Mouse (Mus musculus): Measurements from ENCODE around the gene Ccdc103. TPM values are rescaled to one million over a fixed set of nuclear protein-coding genes. Genes with fewer than 3 reads are reported as not detected.
A peak's percentile ranks its signal among the peaks of the same experiment; 100 is the strongest.

The Ccdc103 gene
- 1.00 and 1.5 TPM in 2 replicates for polyA plus RNA-seq (2014; fragmentation: Nextera tagmentation; extraction: Ambion mirVana)

GRCm38 (mm10) chr11:102880585-102881313 is at the start of gene Ccdc103, which contains the start of gene Eftud2:
Ccdc103 (plus strand) TSS chr11:102881204.
Eftud2 (minus strand) TSS chr11:102880985.
- H3K4me2 ChIP-seq (ENCODE audit: low read depth, low read length), result peak within 1 kb of the TSS; percentile 46
- peak within 1 kb of the TSS; percentile 70 for H3K27ac ChIP-seq (replicated peaks; ENCODE audit: low read depth, low read length)
- DNase-seq (ENCODE audit: low spot score) (peak; percentile 92), ATAC-seq (replicated peaks; ENCODE audit: insufficient number of reproducible peaks, low FRiP score, low TSS enrichment, low read depth) (peak; percentile 85)
- H3K36me3 ChIP-seq (replicated peaks; ENCODE audit: control insufficient read depth, insufficient read depth, low read depth, low read length), result peaks cover 4% of the 10 kb centered on the region
- H3K27me3 ChIP-seq (ENCODE audit: control insufficient read depth, insufficient read depth, low read length), result no peaks in the 10 kb centered on the region
- under 1% methylated on average over 62 of the region's 62 CpGs for WGBS
- no peaks in the 10 kb centered on the region for H3K4me1 ChIP-seq (ENCODE audit: control insufficient read depth, insufficient read depth, low read length)
- no peaks in the 10 kb centered on the region for H3K9me3 ChIP-seq (replicated peaks; ENCODE audit: control insufficient read depth, low read length)
- peak within 1 kb of the TSS; percentile 84 for H3K9ac ChIP-seq (replicated peaks; ENCODE audit: low read length)
- peak within 1 kb of the TSS; percentile 82 for H3K4me3 ChIP-seq (ENCODE audit: low read depth, low read length)

- no peaks in the 10 kb centered on the region for H3K4me1 ChIP-seq (ENCODE audit: control insufficient read depth, insufficient read depth, low read length)
- H3K36me3 ChIP-seq (replicated peaks; ENCODE audit: control insufficient read depth, insufficient read depth, low read depth, low read length), result peaks cover 5% of the 10 kb centered on the region; the same call in 1 of the 2 replicates
- H3K4me2 ChIP-seq (ENCODE audit: low read depth, low read length), result no peak overlapping the region
- no peaks in the 10 kb centered on the region for H3K27me3 ChIP-seq (ENCODE audit: control insufficient read depth, insufficient read depth, low read length)
- 69% methylated on average over 18 of the region's 18 CpGs for WGBS
- H3K27ac ChIP-seq (replicated peaks; ENCODE audit: low read depth, low read length), result no peak overlapping the region
- H3K9ac ChIP-seq (replicated peaks; ENCODE audit: low read length), result no peak overlapping the region
- no peak overlapping the region for H3K4me3 ChIP-seq (ENCODE audit: low read depth, low read length)
- ATAC-seq (replicated peaks; ENCODE audit: insufficient number of reproducible peaks, low FRiP score, low TSS enrichment, low read depth) (no peak), DNase-seq (ENCODE audit: low spot score) (no peak)
- no peaks in the 10 kb centered on the region for H3K9me3 ChIP-seq (replicated peaks; ENCODE audit: control insufficient read depth, low read length)
Observed at GRCm38 (mm10) chr11:102832700-102833297, 48.2 kb upstream of the Ccdc103 start.

GRCm38 (mm10) chr11:102834219-102834618 is 46.8 kb upstream of the Ccdc103 start:
- Histone ChIP-seq H3K4me2 (ENCODE audit: low read depth, low read length) (no peak overlapping the region), H3K27ac (replicated peaks; ENCODE audit: low read depth, low read length) (no peak overlapping the region), H3K4me1 (ENCODE audit: control insufficient read depth, insufficient read depth, low read length) (no peaks in the 10 kb centered on the region), H3K36me3 (replicated peaks; ENCODE audit: control insufficient read depth, insufficient read depth, low read depth, low read length) (peaks cover 9% of the 10 kb centered on the region), H3K4me3 (ENCODE audit: low read depth, low read length) (no peak overlapping the region), H3K27me3 (ENCODE audit: control insufficient read depth, insufficient read depth, low read length) (no peaks in the 10 kb centered on the region), H3K9me3 (replicated peaks; ENCODE audit: control insufficient read depth, low read length) (no peaks in the 10 kb centered on the region), H3K9ac (replicated peaks; ENCODE audit: low read length) (no peak overlapping the region)
- DNase-seq (ENCODE audit: low spot score) (no peak), ATAC-seq (replicated peaks; ENCODE audit: insufficient number of reproducible peaks, low FRiP score, low TSS enrichment, low read depth) (no peak)
- WGBS, result 76% methylated on average over 10 of the region's 10 CpGs

GRCm38 (mm10) chr11:102835549-102835948 is 45.5 kb upstream of the Ccdc103 start, which contains the start of gene Higd1b:
Higd1b (plus strand) TSS chr11:102835849.
- H3K27me3 ChIP-seq (ENCODE audit: control insufficient read depth, insufficient read depth, low read length), result no peaks in the 10 kb centered on the region
- no peaks in the 10 kb centered on the region for H3K4me1 ChIP-seq (ENCODE audit: control insufficient read depth, insufficient read depth, low read length)
- ATAC-seq (replicated peaks; ENCODE audit: insufficient number of reproducible peaks, low FRiP score, low TSS enrichment, low read depth), result no peak
- 86% methylated on average over 4 of the region's 4 CpGs for WGBS
- H3K36me3 ChIP-seq (replicated peaks; ENCODE audit: control insufficient read depth, insufficient read depth, low read depth, low read length), result peaks cover 9% of the 10 kb centered on the region
- no peak within 1 kb of the TSS for H3K27ac ChIP-seq (replicated peaks; ENCODE audit: low read depth, low read length)
- no peak within 1 kb of the TSS for H3K4me2 ChIP-seq (ENCODE audit: low read depth, low read length)
- H3K9ac ChIP-seq (replicated peaks; ENCODE audit: low read length), result no peak within 1 kb of the TSS
- H3K9me3 ChIP-seq (replicated peaks; ENCODE audit: control insufficient read depth, low read length), result no peaks in the 10 kb centered on the region
- H3K4me3 ChIP-seq (ENCODE audit: low read depth, low read length), result no peak within 1 kb of the TSS
- no peak for DNase-seq (ENCODE audit: low spot score)

GRCm38 (mm10) chr11:102836146-102836545 is 44.9 kb upstream of the Ccdc103 start:
- Histone ChIP-seq H3K4me1 (ENCODE audit: control insufficient read depth, insufficient read depth, low read length) (no peaks in the 10 kb centered on the region), H3K4me2 (ENCODE audit: low read depth, low read length) (no peak overlapping the region), H3K9ac (replicated peaks; ENCODE audit: low read length) (no peak overlapping the region), H3K27me3 (ENCODE audit: control insufficient read depth, insufficient read depth, low read length) (no peaks in the 10 kb centered on the region), H3K27ac (replicated peaks; ENCODE audit: low read depth, low read length) (no peak overlapping the region), H3K9me3 (replicated peaks; ENCODE audit: control insufficient read depth, low read length) (no peaks in the 10 kb centered on the region), H3K36me3 (replicated peaks; ENCODE audit: control insufficient read depth, insufficient read depth, low read depth, low read length) (peaks cover 9% of the 10 kb centered on the region), H3K4me3 (ENCODE audit: low read depth, low read length) (no peak overlapping the region)
- ATAC-seq (replicated peaks; ENCODE audit: insufficient number of reproducible peaks, low FRiP score, low TSS enrichment, low read depth) (no peak), DNase-seq (ENCODE audit: low spot score) (no peak)
- WGBS, result 89% methylated on average over 9 of the region's 9 CpGs

- Histone ChIP-seq H3K4me2 (ENCODE audit: low read depth, low read length) (no peak overlapping the region), H3K4me1 (ENCODE audit: control insufficient read depth, insufficient read depth, low read length) (no peaks in the 10 kb centered on the region), H3K27me3 (ENCODE audit: control insufficient read depth, insufficient read depth, low read length) (no peaks in the 10 kb centered on the region), H3K9ac (replicated peaks; ENCODE audit: low read length) (no peak overlapping the region), H3K27ac (replicated peaks; ENCODE audit: low read depth, low read length) (no peak overlapping the region), H3K4me3 (ENCODE audit: low read depth, low read length) (no peak overlapping the region), H3K36me3 (replicated peaks; ENCODE audit: control insufficient read depth, insufficient read depth, low read depth, low read length) (peaks cover 12% of the 10 kb centered on the region), H3K9me3 (replicated peaks; ENCODE audit: control insufficient read depth, low read length) (no peaks in the 10 kb centered on the region)
- ATAC-seq (replicated peaks; ENCODE audit: insufficient number of reproducible peaks, low FRiP score, low TSS enrichment, low read depth) (no peak), DNase-seq (ENCODE audit: low spot score) (no peak)
- whole genome bisulfite sequencing, result 94% methylated on average over 1 of the region's 1 CpGs
Observed at GRCm38 (mm10) chr11:102837385-102837784, 43.6 kb upstream of the Ccdc103 start.

- ATAC-seq (replicated peaks; ENCODE audit: insufficient number of reproducible peaks, low FRiP score, low TSS enrichment, low read depth), result no peak
- peaks cover 17% of the 10 kb centered on the region for H3K36me3 ChIP-seq (replicated peaks; ENCODE audit: control insufficient read depth, insufficient read depth, low read depth, low read length)
- 88% methylated on average over 2 of the region's 2 CpGs for WGBS
- no peak for DNase-seq (ENCODE audit: low spot score)
- no peaks in the 10 kb centered on the region for H3K27me3 ChIP-seq (ENCODE audit: control insufficient read depth, insufficient read depth, low read length)
- no peaks in the 10 kb centered on the region for H3K9me3 ChIP-seq (replicated peaks; ENCODE audit: control insufficient read depth, low read length)
- no peak overlapping the region for H3K27ac ChIP-seq (replicated peaks; ENCODE audit: low read depth, low read length)
- H3K4me1 ChIP-seq (ENCODE audit: control insufficient read depth, insufficient read depth, low read length), result no peaks in the 10 kb centered on the region
- no peak overlapping the region for H3K9ac ChIP-seq (replicated peaks; ENCODE audit: low read length)
- no peak overlapping the region for H3K4me3 ChIP-seq (ENCODE audit: low read depth, low read length)
- H3K4me2 ChIP-seq (ENCODE audit: low read depth, low read length), result no peak overlapping the region
Observed at GRCm38 (mm10) chr11:102838126-102838525, 42.9 kb upstream of the Ccdc103 start.

- no peak for DNase-seq (ENCODE audit: low spot score)
- H3K27me3 ChIP-seq (ENCODE audit: control insufficient read depth, insufficient read depth, low read length), result no peaks in the 10 kb centered on the region
- H3K27ac ChIP-seq (replicated peaks; ENCODE audit: low read depth, low read length), result no peak overlapping the region
- whole genome bisulfite sequencing, result 79% methylated on average over 9 of the region's 9 CpGs
- no peak overlapping the region for H3K4me2 ChIP-seq (ENCODE audit: low read depth, low read length)
- peaks cover 18% of the 10 kb centered on the region for H3K36me3 ChIP-seq (replicated peaks; ENCODE audit: control insufficient read depth, insufficient read depth, low read depth, low read length)
- H3K4me3 ChIP-seq (ENCODE audit: low read depth, low read length), result no peak overlapping the region
- ATAC-seq (replicated peaks; ENCODE audit: insufficient number of reproducible peaks, low FRiP score, low TSS enrichment, low read depth), result no peak
- H3K4me1 ChIP-seq (ENCODE audit: control insufficient read depth, insufficient read depth, low read length), result no peaks in the 10 kb centered on the region
- no peaks in the 10 kb centered on the region for H3K9me3 ChIP-seq (replicated peaks; ENCODE audit: control insufficient read depth, low read length)
- no peak overlapping the region for H3K9ac ChIP-seq (replicated peaks; ENCODE audit: low read length)
Observed at GRCm38 (mm10) chr11:102838616-102839150, 42.3 kb upstream of the Ccdc103 start.

All from embryonic facial prominence, embryonic 11.5 days (tissue).